Mouse (Mus musculus): ENCODE measurements around the gene Ngrn. TPM values are rescaled to one million over a fixed set of nuclear protein-coding genes. Genes with fewer than 3 reads are reported as not detected.
A peak's percentile ranks its signal among the peaks of the same experiment; 100 is the strongest.

The Ngrn gene
- polyA plus RNA-seq, 1 experiment: 55.6 TPM

GRCm38 (mm10) chr7:80294764-80295648, 34.0 kb downstream of the Ngrn start:
- Histone ChIP-seq H3K4me3 (ENCODE audit: insufficient read depth, low read length) (peak overlapping the region; percentile 37), H3K4me1 (ENCODE audit: control insufficient read depth, insufficient read depth, low read length) (no peaks in the 10 kb centered on the region), H3K27ac (ENCODE audit: insufficient read depth, low read length) (no peak overlapping the region)
- TF ChIP-seq POLR2A (IDR thresholded peaks at IDR 0.05; ENCODE audit: extremely low read depth, insufficient read depth, low read length) (no peak), CTCF (IDR thresholded peaks at IDR 0.05; ENCODE audit: extremely low read depth, insufficient read depth, low read length) (no peak)

DNA sequence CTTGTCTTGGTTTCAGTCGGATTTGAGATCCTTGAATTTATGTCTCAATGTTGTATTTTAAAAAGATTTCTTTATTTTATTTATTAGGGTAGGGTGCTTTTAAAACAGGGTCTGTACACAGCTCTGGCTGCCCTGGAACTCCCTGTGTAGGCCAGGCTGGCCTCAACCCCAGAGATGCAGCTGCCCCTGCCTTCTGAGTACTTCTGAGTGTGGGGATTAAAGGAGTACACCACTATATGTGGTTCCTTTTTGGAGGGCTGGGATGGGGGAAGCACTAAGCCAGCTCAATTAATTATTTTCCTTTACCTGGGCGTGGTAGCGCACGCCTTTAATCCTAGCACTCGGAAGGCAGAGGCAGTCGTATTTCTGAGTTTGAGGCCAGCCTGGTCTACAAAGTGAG, 35.4 kb downstream of the Ngrn start:
- no peak overlapping the region for H3K4me3 ChIP-seq (ENCODE audit: insufficient read depth, low read length)
- TF ChIP-seq CTCF (IDR thresholded peaks at IDR 0.05; ENCODE audit: extremely low read depth, insufficient read depth, low read length) (no peak), POLR2A (IDR thresholded peaks at IDR 0.05; ENCODE audit: extremely low read depth, insufficient read depth, low read length) (no peak)

DNA sequence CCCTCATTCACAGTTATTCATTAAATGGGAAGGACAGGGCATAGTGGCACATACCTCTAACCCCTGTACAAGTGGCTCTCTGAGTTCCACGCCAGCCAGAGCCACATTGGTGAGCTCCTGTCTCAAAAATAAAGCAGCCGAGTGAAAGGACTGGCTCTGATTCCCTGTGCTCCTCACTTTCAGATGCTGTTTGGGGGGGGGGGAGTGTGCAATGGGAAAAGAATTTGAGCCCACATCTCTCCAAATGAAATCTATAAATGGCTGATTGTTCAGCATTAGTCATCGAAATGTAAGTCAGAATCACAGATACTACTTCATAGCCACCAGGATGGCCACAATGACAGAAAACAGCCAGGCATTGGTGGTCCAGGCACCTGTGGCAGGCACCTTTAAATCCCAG, 36.0 kb downstream of the Ngrn start:
- TF ChIP-seq POLR2A (IDR thresholded peaks at IDR 0.05; ENCODE audit: extremely low read depth, insufficient read depth, low read length): no peak
- TF ChIP-seq CTCF (IDR thresholded peaks at IDR 0.05; ENCODE audit: extremely low read depth, insufficient read depth, low read length): no peak
- H3K4me1 ChIP-seq (ENCODE audit: control insufficient read depth, insufficient read depth, low read length): no peaks in the 10 kb centered on the region
- no peak overlapping the region for H3K4me3 ChIP-seq (ENCODE audit: insufficient read depth, low read length)
- no peak overlapping the region for H3K27ac ChIP-seq (ENCODE audit: insufficient read depth, low read length)

More for the DNA sequence above, 35.4 kb downstream of the Ngrn start:
- Histone ChIP-seq H3K4me1 (ENCODE audit: control insufficient read depth, insufficient read depth, low read length) (no peaks in the 10 kb centered on the region), H3K27ac (ENCODE audit: insufficient read depth, low read length) (no peak overlapping the region)

DNA sequence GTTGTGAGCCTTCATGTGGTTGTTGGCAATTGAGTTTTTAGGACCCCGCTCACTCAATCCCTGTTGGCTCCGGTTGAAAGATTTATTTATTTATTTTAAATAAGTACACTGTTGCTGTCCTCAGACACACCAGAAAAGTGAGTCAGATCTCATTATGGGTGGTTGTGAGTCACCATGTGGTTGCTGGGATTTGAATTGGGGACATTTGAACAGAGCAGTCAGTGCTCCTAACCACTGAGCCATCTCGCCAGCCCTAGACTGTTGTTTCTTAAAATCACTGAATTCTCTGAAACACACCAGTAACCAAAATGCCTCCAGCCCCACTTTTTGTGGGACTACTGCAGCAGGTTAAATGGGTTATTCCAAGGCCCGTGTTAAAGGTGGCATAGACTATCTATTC, 37.7 kb downstream of the Ngrn start:
- H3K4me1 ChIP-seq (ENCODE audit: control insufficient read depth, insufficient read depth, low read length): no peaks in the 10 kb centered on the region
- TF ChIP-seq CTCF (IDR thresholded peaks at IDR 0.05; ENCODE audit: extremely low read depth, insufficient read depth, low read length): no peak
- no peak for TF ChIP-seq POLR2A (IDR thresholded peaks at IDR 0.05; ENCODE audit: extremely low read depth, insufficient read depth, low read length)
- no peak overlapping the region for H3K27ac ChIP-seq (ENCODE audit: insufficient read depth, low read length)
- no peak overlapping the region for H3K4me3 ChIP-seq (ENCODE audit: insufficient read depth, low read length)

GRCm38 (mm10) chr7:80299568-80299967, 38.6 kb downstream of the Ngrn start:
- TF ChIP-seq CTCF (IDR thresholded peaks at IDR 0.05; ENCODE audit: extremely low read depth, insufficient read depth, low read length): no peak
- Histone ChIP-seq H3K4me3 (ENCODE audit: insufficient read depth, low read length) (no peak overlapping the region), H3K27ac (ENCODE audit: insufficient read depth, low read length) (no peak overlapping the region)

GRCm38 (mm10) chr7:80301522-80301921, 40.5 kb downstream of the Ngrn start:
- Histone ChIP-seq H3K27ac (ENCODE audit: insufficient read depth, low read length) (no peak overlapping the region), H3K4me3 (ENCODE audit: insufficient read depth, low read length) (no peak overlapping the region), H3K4me1 (ENCODE audit: control insufficient read depth, insufficient read depth, low read length) (no peaks in the 10 kb centered on the region)
- no peak for TF ChIP-seq CTCF (IDR thresholded peaks at IDR 0.05; ENCODE audit: extremely low read depth, insufficient read depth, low read length)
- TF ChIP-seq POLR2A (IDR thresholded peaks at IDR 0.05; ENCODE audit: extremely low read depth, insufficient read depth, low read length): no peak

More at GRCm38 (mm10) chr7:80299568-80299967, 38.6 kb downstream of the Ngrn start:
- H3K4me1 ChIP-seq (ENCODE audit: control insufficient read depth, insufficient read depth, low read length): no peaks in the 10 kb centered on the region

DNA sequence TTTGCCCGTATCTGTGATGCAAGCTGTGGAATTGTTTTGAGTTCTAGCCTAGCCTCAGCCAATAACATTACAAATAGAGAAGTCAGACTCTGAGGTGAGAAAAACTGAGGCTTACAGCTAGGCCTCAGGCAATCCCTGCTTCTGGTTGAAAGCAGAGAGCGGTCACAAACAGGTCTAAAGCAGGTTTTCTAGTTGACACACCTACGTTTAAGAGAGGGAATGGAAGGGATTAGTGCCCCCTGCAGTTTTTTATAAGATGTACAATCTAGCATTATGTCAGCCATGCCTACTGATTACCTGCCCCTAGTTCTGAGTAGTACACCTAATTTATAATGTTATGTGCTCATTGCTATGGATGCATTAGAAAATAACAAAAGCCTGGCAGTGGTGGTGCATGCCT, 46.8 kb downstream of the Ngrn start:
- Histone ChIP-seq H3K4me1 (ENCODE audit: control insufficient read depth, insufficient read depth, low read length) (no peaks in the 10 kb centered on the region), H3K4me3 (ENCODE audit: insufficient read depth, low read length) (no peak overlapping the region), H3K27ac (ENCODE audit: insufficient read depth, low read length) (no peak overlapping the region)
- TF ChIP-seq CTCF (IDR thresholded peaks at IDR 0.05; ENCODE audit: extremely low read depth, insufficient read depth, low read length): no peak
- no peak for TF ChIP-seq POLR2A (IDR thresholded peaks at IDR 0.05; ENCODE audit: extremely low read depth, insufficient read depth, low read length)

DNA sequence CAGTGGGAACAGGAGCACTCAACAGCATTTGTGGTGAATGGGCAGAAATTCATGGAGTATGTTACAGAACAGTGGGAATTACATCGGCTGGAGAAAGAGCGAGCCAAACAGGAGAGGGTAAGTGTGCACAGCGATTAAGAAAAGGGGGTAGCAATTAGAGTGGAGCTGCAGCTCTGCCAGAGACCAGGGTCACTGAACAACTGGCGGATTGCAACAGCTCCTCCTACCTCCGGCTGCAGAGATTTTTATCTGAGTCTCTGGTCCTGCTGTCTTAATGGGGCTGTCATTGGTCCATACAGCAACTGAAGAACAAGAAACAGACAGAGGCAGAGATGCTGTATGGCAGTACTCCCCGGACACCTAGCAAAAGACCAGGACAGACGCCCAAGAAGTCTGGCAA, 49.8 kb downstream of the Ngrn start:
- no peak overlapping the region for H3K4me3 ChIP-seq (ENCODE audit: insufficient read depth, low read length)
- no peak for TF ChIP-seq POLR2A (IDR thresholded peaks at IDR 0.05; ENCODE audit: extremely low read depth, insufficient read depth, low read length)
- no peak for TF ChIP-seq CTCF (IDR thresholded peaks at IDR 0.05; ENCODE audit: extremely low read depth, insufficient read depth, low read length)
- no peaks in the 10 kb centered on the region for H3K4me1 ChIP-seq (ENCODE audit: control insufficient read depth, insufficient read depth, low read length)
- H3K27ac ChIP-seq (ENCODE audit: insufficient read depth, low read length): no peak overlapping the region

Other genes with a start within 250 kb of the Ngrn start
- 18.0 and 18.5 TPM in 2 replicates for gene Zfp710, start 236.4 kb upstream of the Ngrn start, polyA plus RNA-seq (2012; rRNA removed)
- gene Idh2, start 145.8 kb upstream of the Ngrn start, polyA plus RNA-seq (2012; rRNA removed): 92.7 and 95.0 TPM in 2 replicates
- gene Sema4b, start 74.4 kb upstream of the Ngrn start, polyA plus RNA-seq (2012; rRNA removed): 11.6 and 12.5 TPM in 2 replicates
- gene Cib1, start 28.4 kb upstream of the Ngrn start, polyA plus RNA-seq (2012; rRNA removed): 31.9 and 35.9 TPM in 2 replicates
- gene Gdpgp1, start 28.4 kb upstream of the Ngrn start, polyA plus RNA-seq (2012; rRNA removed): 3.4 and 3.7 TPM in 2 replicates
- 0.98 and 1.5 TPM in 2 replicates for gene Ttll13, start 14.8 kb upstream of the Ngrn start, polyA plus RNA-seq (2012; rRNA removed)
- gene Vps33b, start 8.4 kb downstream of the Ngrn start, polyA plus RNA-seq (2012; rRNA removed): 23.2 and 25.6 TPM in 2 replicates
- 0.98 and 3.0 TPM in 2 replicates for gene Prc1, start 33.2 kb downstream of the Ngrn start, polyA plus RNA-seq (2012; rRNA removed)
- gene Rccd1, start 63.2 kb downstream of the Ngrn start, polyA plus RNA-seq (2012; rRNA removed): 17.4 and 23.3 TPM in 2 replicates
- 55.4 and 56.8 TPM in 2 replicates for gene Unc45a, start 79.8 kb downstream of the Ngrn start, polyA plus RNA-seq (2012; rRNA removed)
- gene Hddc3, start 81.9 kb downstream of the Ngrn start, polyA plus RNA-seq (2012; rRNA removed): 54.6 and 61.3 TPM in 2 replicates
- 112 and 115 TPM in 2 replicates for gene Man2a2, start 110.2 kb downstream of the Ngrn start, polyA plus RNA-seq (2012; rRNA removed)
- 5.9 and 7.6 TPM in 2 replicates for gene Fes, start 126.7 kb downstream of the Ngrn start, polyA plus RNA-seq (2012; rRNA removed)
- 19.9 and 22.1 TPM in 2 replicates for gene Furin, start 144.2 kb downstream of the Ngrn start, polyA plus RNA-seq (2012; rRNA removed)

Measured in cortical plate, adult 2 months (tissue).